Mouse (Mus musculus) small intestine, adult 2 months (tissue): Measurements from ENCODE around the gene Luzp1. TPM values are rescaled to one million over a fixed set of nuclear protein-coding genes. Genes with fewer than 3 reads are reported as not detected.

Source experiments
- H3K27ac ChIP-seq: fragments of 200-500 bp; 2 replicates; pipeline ENCODE4 v1.5.1; 2012; ENCODE audit warnings: low read depth, low read length, control low read depth, inconsistent platforms; ENCODE audit not compliant: insufficient read depth
- H3K27me3 ChIP-seq: fragments of 200-500 bp; 2 replicates; pipeline ENCODE4 v1.6.1; 2012; ENCODE audit warnings: mild to moderate bottlenecking, moderate library complexity, low read length, inconsistent platforms; ENCODE audit not compliant: control insufficient read depth, insufficient read depth
- H3K36me3 ChIP-seq: fragments of 200-500 bp; 2 replicates; pipeline ENCODE4 v1.6.1; 2012; ENCODE audit warnings: mild to moderate bottlenecking, low read length, control low read depth, inconsistent platforms; ENCODE audit not compliant: control insufficient read depth, insufficient read depth
- H3K4me1 ChIP-seq: fragments of 200-500 bp; 2 replicates; pipeline ENCODE4 v1.6.1; 2012; ENCODE audit warnings: low read length, inconsistent platforms, mixed read lengths; ENCODE audit not compliant: control insufficient read depth, insufficient read depth, insufficient read length
- H3K4me3 ChIP-seq: fragments of 200-500 bp; 2 replicates; pipeline ENCODE4 v1.5.1; 2012; ENCODE audit warnings: low read depth, mild to moderate bottlenecking, control low read depth, inconsistent platforms, low read length, moderate library complexity
- CTCF ChIP-seq: fragments of 200-500 bp; IDR thresholded peaks from 2 replicates; pipeline ENCODE4 v1.5.1; 2012; ENCODE audit warnings: low read depth, mild to moderate bottlenecking, control low read depth, inconsistent platforms, low read length, moderate library complexity, mixed read lengths; ENCODE audit not compliant: insufficient replicate concordance, insufficient read length; ENCODE audit errors: extremely low read depth
- POLR2A ChIP-seq: fragments of 200-500 bp; IDR thresholded peaks from 2 replicates; pipeline ENCODE4 v1.6.1; 2012; ENCODE audit warnings: low read depth, mild to moderate bottlenecking, control low read depth, inconsistent platforms, low read length, moderate library complexity
- WGBS: fragments of 180-500 bp; shearing (Covaris S2); methylation state at CpG from one replicate; pipeline ENCODE4 v1.1.7; 2018; 5-methylcytosine and 5-hydroxymethylcytosine counted together
- polyA plus RNA-seq: library from polyadenylated mRNA; depleted of rRNA; stranded (reverse); fragments of >200 nt; gene quantifications from 2 replicates; pipeline ENCODE4 v1.2.3, GENCODE M21; 2012; rRNA removed

The Luzp1 gene
- polyA plus RNA-seq, 1 experiment = 18.0 TPM

DNA sequence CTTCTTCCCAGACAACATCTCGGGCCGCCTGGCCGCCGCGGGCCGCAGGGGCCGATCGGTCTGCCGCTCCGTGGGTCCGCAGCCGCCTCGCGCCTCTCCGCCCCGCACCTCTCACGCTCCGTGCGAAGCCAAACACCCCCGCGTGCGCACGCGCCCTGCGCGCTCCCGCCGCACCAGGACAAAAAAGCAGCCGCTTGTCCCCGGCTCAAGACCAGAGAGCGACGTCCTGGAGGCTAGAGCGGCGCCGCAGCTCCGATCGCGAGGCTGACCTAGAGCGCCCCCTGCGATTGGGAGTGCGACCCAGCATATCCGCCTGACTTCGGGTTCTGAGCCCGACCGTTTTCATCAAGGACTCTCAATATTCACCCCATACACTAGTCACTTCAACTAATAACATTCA, 133.0 kb downstream of the Luzp1 start, which contains the start of gene Kdm1a:
Gene Kdm1a (minus strand): TSS at position 156 of the 400 bp plus-strand sequence.
- Histone ChIP-seq H3K4me3 (peak within 1 kb of the TSS; percentile 98), H3K27ac (peak within 1 kb of the TSS; percentile 78), H3K36me3 (no peaks in the 10 kb centered on the region), H3K4me1 (no peaks in the 10 kb centered on the region), H3K27me3 (no peaks in the 10 kb centered on the region)
- under 1% methylated on average over 45 of the region's 45 CpGs for WGBS
- TF ChIP-seq CTCF = peak; percentile 97
- TF ChIP-seq POLR2A = peak; percentile 82

Other genes with a start within 250 kb of the Luzp1 start
- 7.8 and 14.8 TPM in 2 replicates for gene Tcea3, start 222.0 kb upstream of the Luzp1 start, polyA plus RNA-seq
- 4.0 and 9.4 TPM in 2 replicates for gene Zfp46, start 185.1 kb upstream of the Luzp1 start, polyA plus RNA-seq
- 0.93 and 2.8 TPM in 2 replicates for gene Hnrnpr, start 158.8 kb upstream of the Luzp1 start, polyA plus RNA-seq
- gene Htr1d, start 46.2 kb upstream of the Luzp1 start, polyA plus RNA-seq = 0.05 and 0.23 TPM in 2 replicates
- gene 6030445D17Rik, start 7.5 kb upstream of the Luzp1 start, polyA plus RNA-seq = 0.24 and 1.1 TPM in 2 replicates
- gene Kdm1a, start 133.0 kb downstream of the Luzp1 start, polyA plus RNA-seq = 7.2 and 16.0 TPM in 2 replicates
- gene Tex46, start 140.7 kb downstream of the Luzp1 start, polyA plus RNA-seq = not detected in 2 replicates
- gene Lactbl1, start 152.9 kb downstream of the Luzp1 start, polyA plus RNA-seq = not detected in 2 replicates